23 mouse cellular contexts compared by ENCODE assay signal in the genomic region with DNA sequence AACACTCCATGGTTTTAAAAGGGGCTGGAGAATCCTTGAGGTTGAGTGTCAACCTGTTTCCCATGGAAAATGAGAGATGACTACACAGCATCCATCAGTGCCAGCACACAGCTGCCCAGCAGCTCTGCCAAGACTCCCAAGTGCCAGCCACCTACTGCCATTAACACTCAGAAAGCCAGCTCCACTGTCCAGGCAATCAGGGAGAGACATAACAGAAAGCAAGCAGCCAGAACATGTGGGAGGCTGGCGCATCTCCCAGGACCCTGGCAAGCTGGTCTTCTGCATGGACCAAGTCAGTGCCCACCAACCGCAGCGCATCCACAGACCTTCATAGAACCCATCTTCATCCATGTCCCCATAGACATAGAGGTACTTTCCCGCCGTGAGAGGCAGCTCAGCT.
DNase-seq lines count a peak whose midpoint lies in the region; ATAC-seq and TF ChIP-seq lines count a peak whose summit lies in the region.
"Had no signal": no experiment of that assay in that cellular context is flagged by ENCODE, and none has a peak within 500 bp of the region (broad histone marks: within the 10 kb centered on the region; RNA-seq: fewer than 3 reads in every experiment).

No protein-coding gene starts in this region.

- ATAC-seq in hindbrain, postnatal 0 days: no peak
- ATAC-seq in hindbrain, embryonic 14.5 days (ENCODE audit: low FRiP score): no peak
- ATAC-seq: CD4-positive, CD25-positive, alpha-beta regulatory T cell, adult 4 months; forebrain, embryonic 15.5 days had no signal

- H3K9ac ChIP-seq in hindbrain, postnatal 0 days (replicated peaks; ENCODE audit: low read length): no peak overlapping the region
- no peak overlapping the region for H3K9ac ChIP-seq in hindbrain, embryonic 14.5 days
- H3K9ac ChIP-seq: embryonic facial prominence, embryonic 15.5 days; forebrain, embryonic 15.5 days; heart, embryonic 15.5 days; hindbrain, embryonic 13.5 days had no signal

- DNase-seq in hindbrain, postnatal 0 days (ENCODE audit: low spot score): peak; percentile 49
- no peak for DNase-seq in hindbrain, embryonic 14.5 days (ENCODE audit: low spot score)
- peak; percentile 48 to 68 for DNase-seq in left cerebral cortex, adult 18-20 months (ENCODE audit: low spot score in 2 of 2)
- no peak for DNase-seq in left cerebral cortex, adult 11 months (ENCODE audit: low spot score)
- peak; percentile 63 to 68 for DNase-seq in right cerebral cortex, postnatal 10 days (ENCODE audit: low spot score in 2 of 2)
- no peak for DNase-seq in right cerebral cortex, postnatal 4 days
- DNase-seq in kidney, postnatal 36 days: no peak
- DNase-seq: adrenal gland, adult 8-10 months; adrenal gland, postnatal 36 days; cerebellum, adult 11 months; cerebellum, adult 8-10 months; embryo, embryonic 11 days; gastrocnemius, postnatal 14 days; heart, adult 2 months; heart, postnatal 14 days had no signal

- WGBS in hindbrain, postnatal 0 days: 80% methylated on average over 5 of the region's 5 CpGs
- WGBS in hindbrain, embryonic 14.5 days: 88% methylated on average over 5 of the region's 5 CpGs

- no peak for TF ChIP-seq CTCF in hindbrain, postnatal 0 days (IDR thresholded peaks at IDR 0.05; ENCODE audit: low read depth)

- H3K9me3 ChIP-seq in hindbrain, postnatal 0 days (ENCODE audit: low read length): no peaks in the 10 kb centered on the region
- 0 out of 2 replicates have a peak, but pooled peaks cover 1% of the 10 kb centered on the region for H3K9me3 ChIP-seq in hindbrain, embryonic 14.5 days (ENCODE audit: control insufficient read depth, low read length)
- H3K9me3 ChIP-seq: embryonic facial prominence, embryonic 15.5 days; forebrain, embryonic 15.5 days; heart, embryonic 15.5 days had no signal

- no peaks in the 10 kb centered on the region for H3K4me1 ChIP-seq in hindbrain, postnatal 0 days (ENCODE audit: insufficient read depth, low read length)
- H3K4me1 ChIP-seq in hindbrain, embryonic 14.5 days (replicated peaks; ENCODE audit: control insufficient read depth, insufficient read depth, low read length): no peaks in the 10 kb centered on the region
- H3K4me1 ChIP-seq: embryonic facial prominence, embryonic 15.5 days; forebrain, embryonic 15.5 days; heart, embryonic 15.5 days; hindbrain, embryonic 13.5 days had no signal

- no peaks in the 10 kb centered on the region for H3K27me3 ChIP-seq in hindbrain, postnatal 0 days (ENCODE audit: insufficient read depth, low read length)
- no peaks in the 10 kb centered on the region for H3K27me3 ChIP-seq in hindbrain, embryonic 14.5 days (ENCODE audit: control insufficient read depth, insufficient read depth, low read length)
- H3K27me3 ChIP-seq: embryonic facial prominence, embryonic 15.5 days; forebrain, embryonic 15.5 days; heart, embryonic 15.5 days; hindbrain, embryonic 13.5 days had no signal

- H3K4me2 ChIP-seq in hindbrain, postnatal 0 days (ENCODE audit: low read depth, low read length): no peak overlapping the region
- no peak overlapping the region for H3K4me2 ChIP-seq in hindbrain, embryonic 14.5 days (replicated peaks)
- H3K4me2 ChIP-seq: embryonic facial prominence, embryonic 15.5 days; forebrain, embryonic 15.5 days; heart, embryonic 11.5 days; heart, embryonic 15.5 days; hindbrain, embryonic 13.5 days had no signal

- peaks cover 10% of the 10 kb centered on the region; the same call in 1 of the 2 replicates for H3K36me3 ChIP-seq in hindbrain, postnatal 0 days (ENCODE audit: insufficient read depth, low read length)
- H3K36me3 ChIP-seq in hindbrain, embryonic 14.5 days (replicated peaks; ENCODE audit: control insufficient read depth, insufficient read depth): peaks cover 21% of the 10 kb centered on the region
- H3K36me3 ChIP-seq: embryonic facial prominence, embryonic 15.5 days; G1E; heart, embryonic 15.5 days had no signal

- no peak overlapping the region for H3K4me3 ChIP-seq in hindbrain, postnatal 0 days (ENCODE audit: low read length)
- no peak overlapping the region for H3K4me3 ChIP-seq in hindbrain, embryonic 14.5 days (replicated peaks; ENCODE audit: low read length)
- H3K4me3 ChIP-seq: embryonic facial prominence, embryonic 15.5 days; erythroblast, embryonic 14.5 days; forebrain, embryonic 15.5 days; heart, adult 2 months; heart, embryonic 15.5 days; hindbrain, embryonic 13.5 days had no signal

- no peak overlapping the region for H3K27ac ChIP-seq in hindbrain, postnatal 0 days
- no peak overlapping the region for H3K27ac ChIP-seq in hindbrain, embryonic 14.5 days
- H3K27ac ChIP-seq: embryonic facial prominence, embryonic 15.5 days; forebrain, embryonic 15.5 days; heart, adult 2 months; heart, embryonic 15.5 days; hindbrain, embryonic 13.5 days had no signal

Comparison
In these comparisons a context has a peak if more than half of its experiments do, and no peak if none do; other contexts are left out.
1. DNase-seq: peak in hindbrain, postnatal 0 days (single experiment), left cerebral cortex, adult 18-20 months (2 of 2) and right cerebral cortex, postnatal 10 days (2 of 2); none in hindbrain, embryonic 14.5 days (single experiment), left cerebral cortex, adult 11 months (single experiment), right cerebral cortex, postnatal 4 days (single experiment) and kidney, postnatal 36 days (0 of 2).